Mouse (Mus musculus) mammary gland, adult 2 months (tissue): ENCODE results near the gene Ecsit. TPM values are rescaled to one million over a fixed set of nuclear protein-coding genes. Genes with fewer than 3 reads are reported as not detected.

Experiments
- polyA plus RNA-seq: library from polyadenylated mRNA; depleted of rRNA; stranded (reverse); fragments of >200 nt; gene quantifications from 2 replicates; pipeline ENCODE4 v1.2.3, GENCODE M21; 2012; ENCODE audit warnings: low replicate concordance; rRNA removed

Ecsit gene
- polyA plus RNA-seq: 50.9 and 75.0 TPM in 2 replicates

GRCm38 (mm10) chr9:22085022-22085834 is at the start of gene Ecsit:
TSS of gene Ecsit (minus strand) at chr9:22085438.

GRCm38 (mm10) chr9:22116740-22117426 is 31.6 kb upstream of the Ecsit start, which contains the start of gene Elof1:
TSS of gene Elof1 (minus strand) at chr9:22117172.

GRCm38 (mm10) chr9:22098993-22099696 is 13.9 kb upstream of the Ecsit start, which contains the start of gene Cnn1:
TSS of gene Cnn1 (plus strand) at chr9:22099216.

GRCm38 (mm10) chr9:22070791-22071573 is 14.3 kb downstream of the Ecsit start, which contains the start of the genes Gm49318 and Zfp653:
TSS of gene Gm49318 (minus strand) at chr9:22071259.
TSS of gene Zfp653 (minus strand) at chr9:22071376.

GRCm38 (mm10) chr9:22051958-22052254 is 33.3 kb downstream of the Ecsit start, which contains the start of gene Elavl3:
TSS of gene Elavl3 (minus strand) at chr9:22052023.

Other genes with a start within 250 kb of the Ecsit start
- 133 and 228 TPM in 2 replicates for gene Angptl8, start 249.9 kb downstream of the Ecsit start, polyA plus RNA-seq
- 77.8 and 82.0 TPM in 2 replicates for gene Dock6, start 232.8 kb downstream of the Ecsit start, polyA plus RNA-seq
- gene Rab3d, start 167.2 kb downstream of the Ecsit start, polyA plus RNA-seq: 114 and 133 TPM in 2 replicates
- 5.7 and 9.4 TPM in 2 replicates for gene Ccdc159, start 158.0 kb downstream of the Ecsit start, polyA plus RNA-seq
- gene Tmem205, start 157.9 kb downstream of the Ecsit start, polyA plus RNA-seq: 229 and 258 TPM in 2 replicates
- 15.2 and 35.3 TPM in 2 replicates for gene Plppr2, start 148.4 kb downstream of the Ecsit start, polyA plus RNA-seq
- gene Swsap1, start 129.7 kb downstream of the Ecsit start, polyA plus RNA-seq: 5.3 and 10.7 TPM in 2 replicates
- 14.0 and 19.5 TPM in 2 replicates for gene Epor, start 121.9 kb downstream of the Ecsit start, polyA plus RNA-seq
- 25.8 and 37.5 TPM in 2 replicates for gene Rgl3, start 96.0 kb downstream of the Ecsit start, polyA plus RNA-seq
- 0.20 TPM in 1 of 2 replicates, not detected in the other for gene Ccdc151, start 82.8 kb downstream of the Ecsit start, polyA plus RNA-seq
- gene Prkcsh, start 82.6 kb downstream of the Ecsit start, polyA plus RNA-seq: 63.2 and 64.1 TPM in 2 replicates
- 0.12 and 0.13 TPM in 2 replicates for gene Elavl3, start 33.4 kb downstream of the Ecsit start, polyA plus RNA-seq
- not detected in 2 replicates for gene Gm49318, start 14.2 kb downstream of the Ecsit start, polyA plus RNA-seq
- 16.2 and 26.2 TPM in 2 replicates for gene Zfp653, start 14.1 kb downstream of the Ecsit start, polyA plus RNA-seq
- 52.5 and 58.1 TPM in 2 replicates for gene Cnn1, start 13.8 kb upstream of the Ecsit start, polyA plus RNA-seq
- gene Elof1, start 31.7 kb upstream of the Ecsit start, polyA plus RNA-seq: 138 and 169 TPM in 2 replicates
- 477 and 607 TPM in 2 replicates for gene Acp5, start 50.3 kb upstream of the Ecsit start, polyA plus RNA-seq
- 49.0 and 67.1 TPM in 2 replicates for gene Pigyl, start 71.4 kb upstream of the Ecsit start, polyA plus RNA-seq
- gene Zfp872, start 102.7 kb upstream of the Ecsit start, polyA plus RNA-seq: 0.11 and 0.30 TPM in 2 replicates
- gene Zfp809, start 140.3 kb upstream of the Ecsit start, polyA plus RNA-seq: 19.2 and 19.9 TPM in 2 replicates
- gene Zfp599, start 174.5 kb upstream of the Ecsit start, polyA plus RNA-seq: 0.12 and 0.27 TPM in 2 replicates
- gene Zfp810, start 222.2 kb upstream of the Ecsit start, polyA plus RNA-seq: 5.8 and 7.8 TPM in 2 replicates